In the genomic region with DNA sequence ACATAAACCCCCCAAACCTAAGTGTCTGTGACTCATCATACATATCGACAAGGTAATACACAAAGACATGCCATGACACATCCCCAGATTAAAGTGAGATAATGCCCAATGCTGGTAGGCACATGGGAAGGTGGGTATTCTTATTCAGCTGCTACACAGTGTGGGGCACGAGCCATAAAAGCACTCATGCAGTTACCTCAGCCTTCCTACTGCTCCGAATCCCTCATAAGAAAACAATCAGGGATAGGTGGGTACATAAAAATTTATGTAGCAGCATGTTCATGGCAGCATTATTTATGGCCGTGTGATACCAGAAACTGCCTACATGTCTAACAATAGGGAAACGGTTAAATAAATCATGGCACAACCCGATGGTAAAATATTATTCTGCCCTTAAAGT, we compare ENCODE assay signal across 18 mouse cellular contexts. TPM values are rescaled to one million over a fixed set of nuclear protein-coding genes. Genes with fewer than 3 reads are reported as not detected.
"Had no signal": no experiment of that assay in that cellular context is flagged by ENCODE, and none has a peak within 500 bp of the region (broad histone marks: within the 10 kb centered on the region; RNA-seq: fewer than 3 reads in every experiment).

No protein-coding gene starts in this region.

- H3K4me2 ChIP-seq: liver, embryonic 13.5 days; midbrain, embryonic 12.5 days; midbrain, embryonic 15.5 days had no signal

- H3K27me3 ChIP-seq: liver, embryonic 13.5 days; midbrain, embryonic 12.5 days; midbrain, embryonic 15.5 days had no signal

- H3K4me1 ChIP-seq: liver, embryonic 13.5 days; midbrain, embryonic 12.5 days; midbrain, embryonic 15.5 days had no signal

- H3K36me3 ChIP-seq: liver, embryonic 13.5 days; midbrain, embryonic 12.5 days; midbrain, embryonic 15.5 days had no signal

- H3K9me3 ChIP-seq: liver, embryonic 13.5 days; midbrain, embryonic 12.5 days; midbrain, embryonic 15.5 days had no signal

- H3K4me3 ChIP-seq: left cerebral cortex, adult 2 months; liver, embryonic 13.5 days; midbrain, embryonic 12.5 days; midbrain, embryonic 15.5 days; myocyte had no signal

- DNase-seq: kidney, adult 18-20 months; kidney, postnatal 10 days; layer of hippocampus, postnatal 36 days; liver, embryonic 13.5 days; lung, adult 2 months; lung, postnatal 14 days; lung, postnatal 4 days; thymus, adult 18-20 months; thymus, postnatal 36 days had no signal

- H3K9ac ChIP-seq: liver, embryonic 13.5 days; midbrain, embryonic 12.5 days; midbrain, embryonic 15.5 days had no signal

- ATAC-seq: inflammation-experienced regulatory T-cells, adult 6 months; intestine, embryonic 16.5 days; midbrain, embryonic 15.5 days had no signal

- H3K27ac ChIP-seq: left cerebral cortex, adult 2 months; liver, embryonic 13.5 days; midbrain, embryonic 12.5 days; midbrain, embryonic 15.5 days had no signal

RNA-seq across cellular contexts. Expression of gene Wnt5a, which starts 35.0 kb away (rescaled TPM):
- total RNA-seq: megakaryocyte progenitor cell, adult 5-6 weeks; megakaryocyte-erythroid progenitor cell, adult 5-6 weeks; monocyte, adult 5-6 weeks had no signal
- polyA plus RNA-seq: inflammation-experienced regulatory T-cells, adult 6 months had no signal
